Mouse (Mus musculus) midbrain, embryonic 11.5 days (tissue): Measurements from ENCODE around the gene Dock2. TPM values are rescaled to one million over a fixed set of nuclear protein-coding genes. Genes with fewer than 3 reads are reported as not detected.

Experiments
- ATAC-seq: fragments of 200-750 bp; cut with Nextera tagmentation; 2 replicates; pipeline ENCODE4 v1.8.0; 2017; ENCODE audit warnings: moderate TSS enrichment, moderate library complexity; ENCODE audit not compliant: low FRiP score
- DNase-seq: peaks from one replicate; pipeline ENCODE4 v3.0.0; 2015; ENCODE audit warnings: low spot score; ENCODE audit errors: missing footprints
- H3K27ac ChIP-seq: fragments of 300-500 bp; sonication (generic); 2 replicates; pipeline ENCODE4 v1.5.1; 2014; ENCODE audit warnings: low read depth, low read length
- H3K27me3 ChIP-seq: fragments of 300-500 bp; sonication (generic); 2 replicates; pipeline ENCODE4 v1.6.1; 2014; ENCODE audit warnings: mild to moderate bottlenecking, low read length, moderate library complexity, mixed read lengths; ENCODE audit not compliant: control insufficient read depth, insufficient read depth
- H3K36me3 ChIP-seq: fragments of 300-500 bp; sonication (generic); 2 replicates; pipeline ENCODE4 v1.6.1; 2014; ENCODE audit warnings: mild to moderate bottlenecking, low read length, moderate library complexity, mixed read lengths; ENCODE audit not compliant: control insufficient read depth, insufficient read depth
- H3K4me1 ChIP-seq: fragments of 300-500 bp; sonication (generic); 2 replicates; pipeline ENCODE4 v1.6.1; 2014; ENCODE audit warnings: low read length; ENCODE audit not compliant: control insufficient read depth, insufficient read depth
- H3K4me2 ChIP-seq: fragments of 300-500 bp; sonication (generic); 2 replicates; pipeline ENCODE4 v1.6.1; 2014; ENCODE audit warnings: mild to moderate bottlenecking, moderate library complexity
- H3K4me3 ChIP-seq: fragments of 300-500 bp; sonication (generic); 2 replicates; pipeline ENCODE4 v1.5.1; 2014; ENCODE audit warnings: low read depth, low read length
- H3K9ac ChIP-seq: fragments of 300-500 bp; sonication (generic); 2 replicates; pipeline ENCODE4 v1.6.1; 2014; ENCODE audit warnings: low read length
- H3K9me3 ChIP-seq: fragments of 300-500 bp; sonication (generic); 2 replicates; pipeline ENCODE4 v1.6.1; 2016; ENCODE audit warnings: low read length; ENCODE audit not compliant: control insufficient read depth
- WGBS: fragments of 180-500 bp; shearing (Covaris S2); extraction: QIAGEN DNeasy Blood & Tissue Kit; methylation state at CpG from one replicate; pipeline ENCODE4 v1.1.7; 2014; 5-methylcytosine and 5-hydroxymethylcytosine counted together
- polyA plus RNA-seq: library from polyadenylated mRNA; unstranded; fragments of >200 nt; fragmentation: Nextera tagmentation; extraction: Ambion mirVana; gene quantifications from 2 replicates; pipeline ENCODE4 v1.2.1, GENCODE M21; 2014

Dock2 gene
- polyA plus RNA-seq, 1 experiment from 2014 or later = 0.79 TPM

- DNase-seq = peak; percentile 31
- Histone ChIP-seq H3K4me2 (no peak overlapping the region), H3K27me3 (no peaks in the 10 kb centered on the region), H3K36me3 (no peaks in the 10 kb centered on the region), H3K9ac (no peak overlapping the region), H3K4me3 (no peak overlapping the region), H3K27ac (no peak overlapping the region), H3K4me1 (no peaks in the 10 kb centered on the region), H3K9me3 (no peaks in the 10 kb centered on the region)
- no peak for ATAC-seq
- WGBS = 91% methylated on average over 9 of the region's 9 CpGs
These were observed 10.3 kb downstream of the Dock2 start for GRCm38 (mm10) chr11:34773304-34773895.

- Histone ChIP-seq H3K9ac (no peak overlapping the region), H3K4me3 (no peak overlapping the region), H3K27ac (no peak overlapping the region), H3K9me3 (no peaks in the 10 kb centered on the region), H3K36me3 (no peaks in the 10 kb centered on the region), H3K27me3 (no peaks in the 10 kb centered on the region), H3K4me1 (no peaks in the 10 kb centered on the region), H3K4me2 (no peak overlapping the region)
- DNase-seq = no peak
- ATAC-seq = 0 out of 2 replicates have a peak, but pooled peaks have one; percentile 35
- 67% methylated on average over 12 of the region's 12 CpGs for WGBS
These were observed 12.3 kb downstream of the Dock2 start for GRCm38 (mm10) chr11:34771221-34771986.

GRCm38 (mm10) chr11:34770666-34771065 lies 13.0 kb downstream of the Dock2 start:
- Histone ChIP-seq H3K36me3 (no peaks in the 10 kb centered on the region), H3K27ac (no peak overlapping the region), H3K27me3 (no peaks in the 10 kb centered on the region), H3K9ac (no peak overlapping the region), H3K4me2 (no peak overlapping the region), H3K4me1 (no peaks in the 10 kb centered on the region), H3K9me3 (peaks cover 4% of the 10 kb centered on the region; the same call in 1 of the 2 replicates), H3K4me3 (no peak overlapping the region)
- DNase-seq (peak; percentile 41), ATAC-seq (no peak)
- whole genome bisulfite sequencing = 63% methylated on average over 4 of the region's 4 CpGs

- DNase-seq = peak; percentile 69
- Histone ChIP-seq H3K4me2 (no peak overlapping the region), H3K9me3 (peaks cover 4% of the 10 kb centered on the region; the same call in 1 of the 2 replicates), H3K27me3 (no peaks in the 10 kb centered on the region), H3K27ac (no peak overlapping the region), H3K36me3 (no peaks in the 10 kb centered on the region), H3K9ac (no peak overlapping the region), H3K4me1 (no peaks in the 10 kb centered on the region), H3K4me3 (no peak overlapping the region)
- ATAC-seq = no peak
- 86% methylated on average over 8 of the region's 8 CpGs for WGBS
These were observed 13.7 kb downstream of the Dock2 start for GRCm38 (mm10) chr11:34769946-34770345.

GRCm38 (mm10) chr11:34769396-34769795 lies 14.3 kb downstream of the Dock2 start:
- Histone ChIP-seq H3K9ac (no peak overlapping the region), H3K36me3 (no peaks in the 10 kb centered on the region), H3K27ac (no peak overlapping the region), H3K4me2 (no peak overlapping the region), H3K4me3 (no peak overlapping the region), H3K27me3 (no peaks in the 10 kb centered on the region), H3K4me1 (no peaks in the 10 kb centered on the region), H3K9me3 (peaks cover 4% of the 10 kb centered on the region; the same call in 1 of the 2 replicates)
- ATAC-seq (no peak), DNase-seq (no peak)
- WGBS = 96% methylated on average over 2 of the region's 2 CpGs

GRCm38 (mm10) chr11:34763739-34764361 lies 19.8 kb downstream of the Dock2 start:
- no peaks in the 10 kb centered on the region for H3K27me3 ChIP-seq
- no peak overlapping the region for H3K9ac ChIP-seq
- H3K4me1 ChIP-seq = no peaks in the 10 kb centered on the region
- H3K4me3 ChIP-seq = no peak overlapping the region
- H3K9me3 ChIP-seq = peaks cover 4% of the 10 kb centered on the region; the same call in 1 of the 2 replicates
- WGBS = 87% methylated on average over 5 of the region's 5 CpGs
- DNase-seq = peak; percentile 26
- no peaks in the 10 kb centered on the region for H3K36me3 ChIP-seq
- H3K4me2 ChIP-seq = no peak overlapping the region
- H3K27ac ChIP-seq = no peak overlapping the region
- ATAC-seq = no peak

- H3K9me3 ChIP-seq = peaks cover 4% of the 10 kb centered on the region; the same call in 1 of the 2 replicates
- no peaks in the 10 kb centered on the region for H3K4me1 ChIP-seq
- DNase-seq = peak; percentile 23
- no peak overlapping the region for H3K4me2 ChIP-seq
- no peak overlapping the region for H3K27ac ChIP-seq
- H3K9ac ChIP-seq = no peak overlapping the region
- WGBS = 94% methylated on average over 5 of the region's 5 CpGs
- H3K27me3 ChIP-seq = no peaks in the 10 kb centered on the region
- no peaks in the 10 kb centered on the region for H3K36me3 ChIP-seq
- no peak for ATAC-seq
- no peak overlapping the region for H3K4me3 ChIP-seq
These were observed 21.0 kb downstream of the Dock2 start for GRCm38 (mm10) chr11:34762570-34763127.

GRCm38 (mm10) chr11:34762125-34762524 lies 21.6 kb downstream of the Dock2 start:
- no peak overlapping the region for H3K4me2 ChIP-seq
- H3K27me3 ChIP-seq = no peaks in the 10 kb centered on the region
- H3K4me1 ChIP-seq = no peaks in the 10 kb centered on the region
- no peak overlapping the region for H3K4me3 ChIP-seq
- 91% methylated on average over 6 of the region's 6 CpGs for WGBS
- H3K9me3 ChIP-seq = peaks cover 4% of the 10 kb centered on the region; the same call in 1 of the 2 replicates
- H3K36me3 ChIP-seq = no peaks in the 10 kb centered on the region
- DNase-seq (no peak), ATAC-seq (no peak)
- no peak overlapping the region for H3K27ac ChIP-seq
- no peak overlapping the region for H3K9ac ChIP-seq

GRCm38 (mm10) chr11:34759582-34759981 lies 24.1 kb downstream of the Dock2 start:
- H3K27ac ChIP-seq = no peak overlapping the region

More at GRCm38 (mm10) chr11:34759582-34759981, 24.1 kb downstream of the Dock2 start:
- H3K4me3 ChIP-seq = no peak overlapping the region
- no peaks in the 10 kb centered on the region for H3K36me3 ChIP-seq
- H3K9me3 ChIP-seq = no peaks in the 10 kb centered on the region
- no peaks in the 10 kb centered on the region for H3K27me3 ChIP-seq
- H3K4me1 ChIP-seq = no peaks in the 10 kb centered on the region
- H3K9ac ChIP-seq = no peak overlapping the region
- ATAC-seq (no peak), DNase-seq (no peak)
- no peak overlapping the region for H3K4me2 ChIP-seq
- WGBS = 86% methylated on average over 4 of the region's 4 CpGs
